Mouse (Mus musculus) spleen, postnatal 14 days (tissue): Measurements from ENCODE around the gene Lag3.

ENCODE experiments used
- DNase-seq, 2 experiments: peaks; one replicate each; pipeline ENCODE4 v3.0.0; 2021 to 2022; ENCODE audit warnings: low spot score in 2 of 2

The Lag3 gene

GRCm38 (mm10) chr6:124860511-124860910 lies 51.0 kb downstream of the Lag3 start:
- DNase-seq = no peak

- peak; percentile 63 to 83 for DNase-seq
These were observed 51.8 kb downstream of the Lag3 start for GRCm38 (mm10) chr6:124859725-124860124.

- no peak for DNase-seq
These were observed 52.8 kb downstream of the Lag3 start for GRCm38 (mm10) chr6:124858561-124859318.

DNA sequence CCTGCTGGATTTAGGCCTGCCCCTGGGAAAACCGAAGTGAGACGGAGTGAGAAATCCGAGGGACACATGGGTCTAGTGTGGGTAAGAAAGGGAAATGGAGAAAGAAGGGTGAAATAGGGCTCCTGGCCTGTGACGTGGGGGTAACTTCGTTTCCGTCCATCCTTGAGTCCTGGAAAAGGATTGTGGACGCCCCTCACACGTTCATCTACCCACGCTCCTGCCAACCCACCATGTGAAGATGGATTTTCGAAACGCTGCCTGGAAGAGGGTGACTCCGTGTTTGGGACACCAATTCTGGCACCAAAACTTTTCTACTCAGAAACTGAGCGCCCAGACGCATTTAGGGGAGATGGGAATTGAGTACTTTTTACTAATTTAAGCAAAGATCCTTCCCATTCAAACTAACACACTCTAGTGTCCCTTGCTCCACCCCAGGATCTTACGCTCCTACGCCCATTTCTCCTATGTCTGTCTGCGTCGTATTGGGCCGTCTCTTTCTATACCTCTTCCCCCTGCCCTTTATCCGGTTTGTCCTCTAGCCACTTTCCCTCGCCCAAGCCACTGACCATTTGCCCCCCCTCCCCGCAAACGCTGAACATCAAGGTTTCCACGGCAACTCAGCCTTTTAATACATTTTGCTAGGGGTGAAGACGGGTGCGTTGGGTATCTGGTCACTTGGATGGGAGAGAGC lies 53.5 kb downstream of the Lag3 start:
- DNase-seq = no peak

- peak; percentile 41 to 66 for DNase-seq
These were observed 54.3 kb downstream of the Lag3 start, which contains the start of gene P3h3 for GRCm38 (mm10) chr6:124856916-124857839. TSS of gene P3h3 (minus strand) at chr6:124857752.

GRCm38 (mm10) chr6:124856321-124856720 lies 55.2 kb downstream of the Lag3 start:
- no peak for DNase-seq

- DNase-seq = no peak
These were observed 56.9 kb downstream of the Lag3 start for GRCm38 (mm10) chr6:124854647-124855046.
